Mouse (Mus musculus) heart, adult 2 months (tissue): ENCODE measurements around the gene Nudt6.

Source experiments
- CTCF ChIP-seq: fragments of 200-600 bp; IDR thresholded peaks from 2 replicates; pipeline ENCODE4 v1.8.1; 2022; ENCODE audit warnings: antibody characterized with exemption, mild to moderate bottlenecking, moderate library complexity
- EP300 ChIP-seq: fragments of 200-500 bp; IDR thresholded peaks from 2 replicates; pipeline ENCODE4 v1.6.1; 2011; ENCODE audit warnings: low read depth, low read length, control low read depth; ENCODE audit not compliant: insufficient read depth
- POLR2A ChIP-seq: fragments of 200-500 bp; IDR thresholded peaks from 2 replicates; pipeline ENCODE4 v1.6.1; 2011; ENCODE audit warnings: mild to moderate bottlenecking, low read depth, low read length, control low read depth; ENCODE audit not compliant: insufficient read depth

DNA sequence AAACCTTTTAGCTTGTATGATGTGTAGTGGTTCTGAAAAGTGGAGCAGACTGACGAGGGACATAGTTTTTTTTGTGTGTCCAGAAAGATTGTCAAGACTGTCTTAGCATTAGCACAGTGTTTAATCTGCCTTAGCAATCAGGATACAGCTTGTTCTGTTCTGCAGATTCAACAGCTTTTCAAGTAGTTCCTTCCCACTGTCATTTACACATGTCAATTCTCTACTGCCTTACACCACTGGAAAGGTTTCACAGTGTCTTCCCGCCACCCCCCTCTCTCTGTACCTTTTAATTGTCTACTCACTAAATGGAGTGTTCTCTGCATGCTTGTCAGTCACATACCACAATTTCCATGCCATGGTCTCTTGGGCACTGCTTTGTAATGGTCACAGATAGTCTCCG, 1.2 kb upstream of the Nudt6 start:
- no peak for TF ChIP-seq CTCF
- TF ChIP-seq EP300 = no peak
- TF ChIP-seq POLR2A = no peak
